Mouse (Mus musculus) liver, embryonic 14.5 days (tissue): ENCODE measurements around the gene Tmcc3. TPM values are rescaled to one million over a fixed set of nuclear protein-coding genes. Genes with fewer than 3 reads are reported as not detected.

ENCODE experiments used
- ATAC-seq: fragments of 200-750 bp; cut with Nextera tagmentation; 2 replicates; pipeline ENCODE4 v1.8.0; 2017; ENCODE audit warnings: moderate number of reproducible peaks, mild to moderate bottlenecking, moderate library complexity; ENCODE audit not compliant: insufficient read depth
- DNase-seq, 3 experiments: peaks; one replicate each; pipeline ENCODE4 v3.0.0-alpha.2; 2012 to 2013; ENCODE audit warnings: low read depth in 3 of 3, low spot score in 3 of 3
- H3K27ac ChIP-seq: fragments of 300-500 bp; sonication (generic); 2 replicates; pipeline ENCODE4 v1.5.1; 2014; ENCODE audit warnings: moderate library complexity, mild to moderate bottlenecking, control low read depth, inconsistent platforms
- H3K27me3 ChIP-seq: fragments of 300-500 bp; sonication (generic); 2 replicates; pipeline ENCODE4 v1.6.1; 2014; ENCODE audit warnings: mild to moderate bottlenecking, low read length, moderate library complexity; ENCODE audit not compliant: control insufficient read depth, insufficient read depth
- H3K36me3 ChIP-seq: fragments of 300-500 bp; sonication (generic); replicated peaks from 2 replicates; pipeline ENCODE4 v1.6.1; 2014; ENCODE audit warnings: low read depth; ENCODE audit not compliant: control insufficient read depth, insufficient read depth
- H3K4me1 ChIP-seq, 2 experiments: fragments of 200-500 bp in 1 of 2; fragments of 300-500 bp in 1 of 2; sonication (generic) in 1 of 2; replicated peaks; 2 replicates each; pipeline ENCODE4 v1.6.1; 2012 to 2014; ENCODE audit warnings: antibody characterized with exemption in 1 of 2, inconsistent platforms in 1 of 2, low read length in 1 of 2; ENCODE audit not compliant: control insufficient read depth in 2 of 2, insufficient read depth in 2 of 2
- H3K4me2 ChIP-seq: fragments of 300-500 bp; sonication (generic); 2 replicates; pipeline ENCODE4 v1.6.1; 2014; ENCODE audit warnings: low read depth, mild to moderate bottlenecking, control low read depth, moderate library complexity
- H3K4me3 ChIP-seq, 2 experiments: fragments of 200-500 bp in 1 of 2; fragments of 300-500 bp in 1 of 2; sonication (generic) in 1 of 2; 2 replicates each; pipeline ENCODE4 v1.5.1; 2012 to 2014; ENCODE audit warnings: low read depth in 2 of 2, low read length in 2 of 2, mild to moderate bottlenecking in 2 of 2, control low read depth in 1 of 2, inconsistent platforms in 1 of 2, moderate library complexity in 1 of 2; ENCODE audit not compliant: insufficient read depth in 1 of 2
- H3K9ac ChIP-seq: fragments of 300-500 bp; sonication (generic); replicated peaks from 2 replicates; pipeline ENCODE4 v1.6.1; 2014; ENCODE audit warnings: mild to moderate bottlenecking, control low read depth, moderate library complexity
- H3K9me3 ChIP-seq: fragments of 300-500 bp; sonication (generic); 2 replicates; pipeline ENCODE4 v1.6.1; 2016; ENCODE audit warnings: low read length, mixed read lengths; ENCODE audit not compliant: control insufficient read depth
- CTCF ChIP-seq: IDR thresholded peaks from 2 replicates; pipeline ENCODE4 v1.5.1; 2016; ENCODE audit warnings: antibody characterized with exemption, low read depth, control low read depth
- EP300 ChIP-seq: IDR thresholded peaks from 2 replicates; pipeline ENCODE4 v1.6.1; 2016; ENCODE audit warnings: antibody characterized with exemption, low read depth
- WGBS: fragments of 180-500 bp; shearing (Covaris S2); extraction: QIAGEN DNeasy Blood & Tissue Kit; methylation state at CpG from one replicate; pipeline ENCODE4 v1.1.7; 2014; ENCODE audit not compliant: insufficient replicate concordance; 5-methylcytosine and 5-hydroxymethylcytosine counted together
- polyA plus RNA-seq, 2 experiments: library from polyadenylated mRNA; depleted of rRNA in 1 of 2; stranded (reverse) in 1 of 2; unstranded in 1 of 2; fragments of >200 nt; fragmentation: Nextera tagmentation in 1 of 2; extraction: Ambion mirVana in 1 of 2; gene quantifications; 2 replicates each; pipeline versions ENCODE4 v1.2.1 to v1.2.3; 2012 to 2014

Tmcc3 gene
- polyA plus RNA-seq, 2 experiments, result 1.4 to 2.6 TPM

- H3K9ac ChIP-seq, result no peak overlapping the region
- H3K27me3 ChIP-seq, result no peaks in the 10 kb centered on the region
- H3K4me3 ChIP-seq, result no peak overlapping the region
- no peak overlapping the region for H3K27ac ChIP-seq
- no peaks in the 10 kb centered on the region for H3K36me3 ChIP-seq
- peak; percentile 7 to 37 (median 17) for DNase-seq
- H3K4me2 ChIP-seq, result no peak overlapping the region
- 0 out of 2 replicates have a peak, but pooled peaks have one; percentile 21 for ATAC-seq
- WGBS, result 39% methylated on average over 5 of the region's 5 CpGs
- H3K9me3 ChIP-seq, result no peaks in the 10 kb centered on the region
- H3K4me1 ChIP-seq, result no peaks in the 10 kb centered on the region
- no peak for TF ChIP-seq EP300
- peak; percentile 78 for TF ChIP-seq CTCF
These were observed 297.6 kb downstream of the Tmcc3 start for GRCm38 (mm10) chr10:94609309-94609777.

- Histone ChIP-seq H3K9ac (no peak overlapping the region), H3K4me3 (no peak overlapping the region), H3K9me3 (no peaks in the 10 kb centered on the region), H3K27me3 (no peaks in the 10 kb centered on the region), H3K36me3 (no peaks in the 10 kb centered on the region), H3K27ac (no peak overlapping the region), H3K4me2 (no peak overlapping the region), H3K4me1 (no peaks in the 10 kb centered on the region)
- 60% methylated on average over 13 of the region's 13 CpGs for WGBS
- no peak for TF ChIP-seq CTCF
- TF ChIP-seq EP300, result no peak
- DNase-seq, result no peak
- ATAC-seq, result no peak
These were observed 299.6 kb downstream of the Tmcc3 start for GRCm38 (mm10) chr10:94611228-94611968.

GRCm38 (mm10) chr10:94611969-94612440 is 300.3 kb downstream of the Tmcc3 start:
- no peak for DNase-seq
- 73% methylated on average over 4 of the region's 4 CpGs for WGBS
- ATAC-seq, result no peak

GRCm38 (mm10) chr10:94619586-94619985 is 307.8 kb downstream of the Tmcc3 start:
- TF ChIP-seq EP300 (no peak), CTCF (no peak)
- Histone ChIP-seq H3K4me2 (no peak overlapping the region), H3K4me3 (no peak overlapping the region), H3K4me1 (0 out of 4 replicates have a peak, but pooled peaks cover 0 to 1% of the 10 kb centered on the region in 2 experiments), H3K9me3 (no peaks in the 10 kb centered on the region), H3K36me3 (no peaks in the 10 kb centered on the region), H3K9ac (no peak overlapping the region), H3K27ac (no peak overlapping the region), H3K27me3 (no peaks in the 10 kb centered on the region)
- ATAC-seq, result no peak
- DNase-seq, result no peak
- 66% methylated on average over 5 of the region's 5 CpGs for WGBS

More at GRCm38 (mm10) chr10:94611969-94612440, 300.3 kb downstream of the Tmcc3 start:
- H3K27me3 ChIP-seq, result no peaks in the 10 kb centered on the region
- H3K9ac ChIP-seq, result no peak overlapping the region
- H3K4me2 ChIP-seq, result no peak overlapping the region
- no peaks in the 10 kb centered on the region for H3K4me1 ChIP-seq
- no peaks in the 10 kb centered on the region for H3K36me3 ChIP-seq
- no peak overlapping the region for H3K4me3 ChIP-seq
- TF ChIP-seq EP300 (no peak), CTCF (no peak)
- H3K27ac ChIP-seq, result no peak overlapping the region
- no peaks in the 10 kb centered on the region for H3K9me3 ChIP-seq

GRCm38 (mm10) chr10:94620561-94620960 is 308.8 kb downstream of the Tmcc3 start:
- no peak for ATAC-seq
- H3K27ac ChIP-seq, result no peak overlapping the region

More at GRCm38 (mm10) chr10:94620561-94620960, 308.8 kb downstream of the Tmcc3 start:
- H3K27me3 ChIP-seq, result no peaks in the 10 kb centered on the region
- TF ChIP-seq CTCF (no peak), EP300 (no peak)
- H3K9me3 ChIP-seq, result no peaks in the 10 kb centered on the region
- H3K4me1 ChIP-seq, result 0 out of 4 replicates have a peak, but pooled peaks cover 0 to 1% of the 10 kb centered on the region in 2 experiments
- no peak overlapping the region for H3K4me2 ChIP-seq
- no peak overlapping the region for H3K4me3 ChIP-seq
- H3K36me3 ChIP-seq, result no peaks in the 10 kb centered on the region
- DNase-seq, result no peak
- H3K9ac ChIP-seq, result no peak overlapping the region
- WGBS, result 53% methylated on average over 6 of the region's 6 CpGs
